Mouse (Mus musculus): Measurements from ENCODE around the gene Thsd4.

DNA sequence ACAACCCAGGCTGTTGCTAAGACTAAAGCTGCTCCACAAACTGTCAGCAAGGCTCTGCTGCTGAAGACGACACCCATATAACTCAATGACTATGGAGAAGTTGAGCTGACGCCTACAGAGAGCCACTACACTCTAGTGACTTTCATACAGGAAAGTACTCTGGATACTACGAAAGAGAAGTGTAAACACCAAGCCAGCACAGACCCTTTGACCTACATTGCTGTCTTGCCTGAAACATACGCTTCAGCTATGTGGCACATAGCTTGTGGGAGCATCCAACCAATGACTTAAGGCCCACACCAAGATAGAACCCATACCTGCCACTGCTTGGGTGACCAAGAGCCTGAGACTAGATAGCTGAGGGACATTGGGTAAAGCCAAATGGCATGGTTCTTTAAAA, 141.3 kb downstream of the Thsd4 start:
- TF ChIP-seq POLR2A (IDR thresholded peaks at IDR 0.05; ENCODE audit: control insufficient read depth, extremely low read depth, insufficient read depth, low read length, poor library complexity) (no peak), CTCF (IDR thresholded peaks at IDR 0.05; ENCODE audit: borderline replicate concordance, control insufficient read depth, extremely low read depth, insufficient read depth, low read length, poor library complexity) (no peak)
